Mouse (Mus musculus): ENCODE results near the gene Rapgef1. TPM values are rescaled to one million over a fixed set of nuclear protein-coding genes. Genes with fewer than 3 reads are reported as not detected.

Rapgef1 gene
- total RNA-seq, 2 experiments from 2014 or later = 85.1 to 94.1 TPM

- intact Hi-C loops (cut with DNase I) = loop anchor here (2.0 kb wide), 1 partner anchor 50 kb away; the partner anchor contains the start of gene Rapgef1
- DNase-seq (ENCODE audit: low spot score) = no peak
Measured at GRCm38 (mm10) chr2:29668963-29669362, 49.4 kb downstream of the Rapgef1 start.

- DNase-seq (ENCODE audit: low spot score) = no peak
- intact Hi-C loops (cut with DNase I) = loop anchor here (2.0 kb wide), 1 partner anchor 51 kb away; the partner anchor contains the start of gene Rapgef1
Measured at GRCm38 (mm10) chr2:29669711-29670110, 50.2 kb downstream of the Rapgef1 start.

- peak; percentile 23 for DNase-seq (ENCODE audit: low spot score)
- intact Hi-C loops (cut with DNase I) = no loop called here
Measured at GRCm38 (mm10) chr2:29670231-29670991, 50.9 kb downstream of the Rapgef1 start.

DNA sequence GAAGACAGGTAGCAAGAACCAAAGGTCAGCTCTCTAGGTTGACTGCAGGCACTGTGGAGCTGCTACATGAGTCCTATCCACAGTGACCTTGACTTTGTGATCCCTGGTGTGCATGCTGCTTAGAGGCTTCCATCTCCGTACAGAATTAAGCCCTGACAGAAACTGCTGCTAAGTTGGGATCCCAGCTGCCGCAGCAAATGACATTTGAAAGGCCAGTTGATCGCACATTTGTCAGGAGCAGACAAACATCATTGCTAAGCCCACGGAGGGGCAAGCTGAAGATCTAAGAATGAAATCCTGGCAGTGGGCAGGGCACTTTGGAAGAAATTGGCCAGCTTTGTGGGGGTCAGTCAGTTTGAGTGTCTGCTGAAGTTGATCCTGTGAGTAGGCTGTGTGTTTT, 51.9 kb downstream of the Rapgef1 start:
- no peak for DNase-seq (ENCODE audit: low spot score)
- intact Hi-C loops (cut with DNase I) = no loop called here

- intact Hi-C loops (cut with DNase I) = no loop called here
- DNase-seq (ENCODE audit: low spot score) = no peak
Measured at GRCm38 (mm10) chr2:29671856-29672255, 52.3 kb downstream of the Rapgef1 start.

DNA sequence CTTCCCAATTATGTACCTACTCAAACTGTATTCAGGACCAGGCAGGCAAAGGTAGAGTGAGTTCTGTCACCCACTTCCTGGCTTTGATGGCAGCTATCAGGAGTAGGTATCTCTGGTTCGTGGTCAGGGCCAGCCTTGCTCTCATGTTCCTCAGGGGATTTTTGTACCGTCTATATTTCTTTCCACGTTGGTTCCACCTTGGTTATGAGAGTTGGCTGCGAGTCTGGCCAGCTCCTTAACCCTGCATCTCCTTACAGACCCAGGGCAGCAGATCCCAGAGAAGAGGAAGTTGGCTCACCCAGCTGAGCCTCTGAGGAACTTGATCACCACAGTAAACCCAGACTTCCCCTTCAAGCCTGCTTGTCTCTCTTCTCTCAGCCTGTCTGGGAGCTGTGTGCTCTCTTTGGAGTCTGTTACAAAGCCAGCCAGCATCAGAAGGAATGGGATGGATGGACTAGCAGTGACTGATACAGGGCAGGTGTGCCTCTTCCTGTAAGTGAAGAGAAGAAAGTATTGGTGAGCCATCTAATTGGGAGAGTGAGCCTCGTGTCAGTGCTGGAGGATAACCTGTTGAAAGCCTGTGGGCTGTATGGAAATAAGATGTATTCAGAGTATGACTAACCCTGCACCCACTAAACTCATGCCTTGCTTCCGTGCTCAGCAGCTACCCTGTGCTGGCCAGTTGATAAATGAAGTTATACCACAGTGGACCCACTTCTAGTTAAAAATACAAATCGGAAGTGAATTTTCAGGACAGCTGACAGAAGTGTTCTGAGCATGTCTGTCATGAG, 53.4 kb downstream of the Rapgef1 start:
- DNase-seq (ENCODE audit: low spot score) = no peak
- intact Hi-C loops (cut with DNase I) = no loop called here

DNA sequence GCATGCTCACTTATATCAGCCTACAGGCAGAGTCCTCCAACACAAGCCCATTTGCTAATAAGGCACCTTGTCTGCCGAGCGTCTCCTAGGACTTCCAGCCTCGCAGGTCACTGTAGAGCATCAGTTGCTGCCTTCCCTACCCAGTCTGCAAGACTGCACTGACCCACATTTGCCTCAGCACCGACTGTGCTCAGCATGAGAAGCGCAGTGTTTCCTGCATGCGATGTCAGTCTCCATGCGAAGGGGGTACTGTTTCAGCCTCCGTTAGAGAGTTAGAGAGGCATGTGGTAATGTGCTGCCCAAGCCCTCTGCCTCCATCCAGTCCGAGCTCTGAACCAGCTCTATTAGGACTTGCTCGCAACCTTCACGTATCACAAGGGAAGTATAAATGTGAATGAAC, 54.6 kb downstream of the Rapgef1 start:
- intact Hi-C loops (cut with DNase I) = no loop called here
- no peak for DNase-seq (ENCODE audit: low spot score)

DNA sequence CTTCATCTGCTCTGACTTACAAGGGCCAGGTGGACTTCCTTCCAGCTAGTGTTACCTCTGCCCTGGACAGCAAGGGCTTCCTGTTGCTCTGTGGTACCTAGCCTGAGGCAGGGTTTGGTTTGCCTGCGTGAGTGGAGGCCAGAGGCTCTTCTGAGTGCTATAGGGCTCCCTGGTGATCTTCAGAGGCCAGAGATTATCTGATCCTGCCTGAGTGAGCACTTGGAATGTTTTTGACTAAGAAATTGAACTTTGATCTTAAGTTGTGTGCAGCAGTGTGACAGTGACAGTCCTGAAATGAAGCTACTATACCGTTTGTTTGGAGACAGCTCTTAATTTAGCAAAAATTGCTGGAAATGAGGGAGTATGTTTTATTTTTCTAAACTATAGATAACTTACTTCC, 55.0 kb downstream of the Rapgef1 start:
- no peak for DNase-seq (ENCODE audit: low spot score)
- intact Hi-C loops (cut with DNase I) = no loop called here

DNA sequence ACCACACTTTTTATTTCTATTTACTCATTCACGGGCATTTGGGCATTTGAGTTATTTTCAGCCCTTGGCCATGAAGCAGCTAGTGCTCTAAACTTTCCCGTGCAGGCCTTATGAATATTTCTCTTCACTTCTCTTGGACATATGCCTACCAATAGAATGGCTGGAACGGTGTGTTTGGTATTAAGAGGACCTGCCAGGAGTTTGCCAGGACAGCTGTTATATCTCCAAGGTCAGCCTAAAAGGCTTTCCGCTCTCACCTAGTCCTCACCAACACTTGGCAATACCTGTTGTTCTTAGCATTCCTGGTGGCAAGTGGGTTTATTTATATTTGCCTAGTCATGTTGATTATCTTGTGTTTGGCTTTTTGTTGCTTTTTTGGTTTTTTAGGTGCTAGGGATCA, 56.3 kb downstream of the Rapgef1 start:
- intact Hi-C loops (cut with DNase I) = no loop called here
- DNase-seq (ENCODE audit: low spot score) = no peak

DNA sequence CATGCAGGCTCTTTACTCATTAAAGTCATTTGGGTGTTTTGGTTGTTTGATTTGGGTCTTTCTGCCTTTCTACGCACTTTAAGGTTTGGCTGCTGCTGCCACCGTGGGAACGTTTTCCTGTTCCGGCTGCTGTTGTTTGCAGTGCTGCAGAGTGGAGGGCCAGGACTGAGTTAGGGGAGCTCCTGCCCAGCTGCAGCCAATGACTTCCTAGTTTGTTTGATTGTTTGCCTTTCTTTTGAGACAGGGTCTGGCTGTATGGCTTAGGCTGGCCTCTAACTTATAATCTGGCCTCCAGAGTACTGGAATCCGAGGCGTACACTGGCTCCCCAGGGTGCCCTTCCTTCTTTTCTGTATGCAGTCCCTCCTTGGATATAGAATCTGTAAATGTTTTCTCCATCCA, 57.0 kb downstream of the Rapgef1 start:
- intact Hi-C loops (cut with DNase I) = no loop called here
- DNase-seq (ENCODE audit: low spot score) = no peak

DNA sequence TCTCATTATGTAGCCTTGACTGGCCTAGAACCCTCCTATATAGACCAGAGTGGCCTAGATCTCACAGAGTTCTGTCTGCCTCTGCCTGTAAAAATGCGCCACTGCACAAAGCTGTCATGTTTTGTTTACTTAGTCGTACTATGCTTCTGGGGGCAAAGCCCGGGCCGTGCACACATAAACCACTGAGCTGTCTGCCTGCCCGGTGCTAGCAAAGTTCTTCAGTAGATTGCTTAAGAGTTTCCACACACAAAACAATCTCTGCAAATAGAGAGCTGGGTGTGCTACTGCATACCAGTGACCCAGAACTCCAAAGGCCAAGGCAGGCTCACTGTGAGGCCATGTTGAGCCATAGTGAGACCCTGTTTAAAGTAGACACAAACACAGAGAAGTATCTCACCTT, 58.3 kb downstream of the Rapgef1 start:
- DNase-seq (ENCODE audit: low spot score) = no peak
- intact Hi-C loops (cut with DNase I) = no loop called here

- DNase-seq (ENCODE audit: low spot score) = no peak
- intact Hi-C loops (cut with DNase I) = no loop called here
Measured at GRCm38 (mm10) chr2:29678524-29678923, 59.0 kb downstream of the Rapgef1 start.

DNA sequence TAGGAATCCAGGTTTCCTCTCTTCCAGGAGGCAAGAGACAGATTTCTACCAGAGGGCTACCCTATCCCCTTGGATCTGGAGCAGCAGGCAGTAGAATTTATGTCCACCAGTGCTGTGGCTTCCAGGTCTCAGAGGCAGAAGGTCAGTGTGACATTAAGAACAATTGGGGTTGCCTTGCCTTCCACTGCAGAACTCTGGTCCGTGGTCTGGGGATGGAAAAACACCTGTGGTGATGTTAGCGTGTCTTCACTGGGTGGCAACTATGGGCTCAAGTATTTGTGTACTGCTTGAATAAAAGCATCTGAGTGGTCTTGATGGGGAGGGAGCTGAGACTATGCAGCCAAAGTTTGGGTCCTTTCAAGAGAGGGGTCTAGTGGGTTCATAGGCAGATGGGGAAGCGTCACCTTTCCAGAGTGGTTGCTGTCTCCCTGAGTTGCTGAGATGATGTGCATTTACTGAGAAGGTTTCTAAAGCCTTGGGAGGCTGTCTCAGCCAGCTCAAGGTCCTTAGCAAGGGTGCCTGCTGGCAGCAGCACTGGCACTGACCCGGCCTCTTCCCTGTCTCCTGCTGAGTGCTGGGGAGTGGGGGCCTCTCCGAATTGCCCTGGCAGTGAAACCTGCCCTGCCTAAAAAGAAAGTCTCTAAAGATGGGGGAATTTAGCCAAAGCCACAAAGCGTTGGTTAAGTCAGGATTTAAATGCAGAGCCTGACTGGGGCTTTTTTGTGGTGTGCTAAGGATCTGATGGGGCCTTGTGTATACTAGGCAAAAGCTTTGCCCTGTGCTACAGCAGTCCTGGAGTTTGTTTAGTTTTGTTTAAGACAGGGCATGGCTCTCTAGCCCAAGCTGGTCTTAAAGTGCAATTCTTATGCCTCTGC, 60.4 kb downstream of the Rapgef1 start:
- no peak for DNase-seq (ENCODE audit: low spot score)
- intact Hi-C loops (cut with DNase I) = no loop called here

GRCm38 (mm10) chr2:29683261-29683999, 63.9 kb downstream of the Rapgef1 start:
- intact Hi-C loops (cut with DNase I) = no loop called here
- no peak for DNase-seq (ENCODE audit: low spot score)

GRCm38 (mm10) chr2:29684498-29684897, 65.0 kb downstream of the Rapgef1 start:
- no peak for DNase-seq (ENCODE audit: low spot score)
- intact Hi-C loops (cut with DNase I) = no loop called here

DNA sequence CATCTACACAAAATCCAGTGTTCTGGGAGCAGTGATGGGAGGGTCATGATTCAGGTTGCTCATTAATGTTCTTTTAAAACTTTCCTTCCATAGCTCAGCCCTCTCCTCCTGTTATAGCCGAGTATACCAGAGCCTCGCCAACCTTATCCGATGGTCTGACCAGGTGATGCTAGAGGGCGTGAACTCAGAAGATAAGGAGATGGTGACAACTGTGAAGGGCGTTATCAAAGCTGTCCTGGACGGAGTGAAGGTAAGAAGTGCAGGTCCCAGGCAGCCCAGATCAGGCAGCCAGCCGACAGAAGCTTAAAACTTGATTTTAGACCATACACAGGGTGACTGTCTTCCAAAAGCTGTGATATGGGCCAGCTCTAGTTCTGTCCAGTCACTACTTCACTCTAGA, 69.5 kb downstream of the Rapgef1 start:
- DNase-seq (ENCODE audit: low spot score) = no peak
- intact Hi-C loops (cut with DNase I) = no loop called here

DNA sequence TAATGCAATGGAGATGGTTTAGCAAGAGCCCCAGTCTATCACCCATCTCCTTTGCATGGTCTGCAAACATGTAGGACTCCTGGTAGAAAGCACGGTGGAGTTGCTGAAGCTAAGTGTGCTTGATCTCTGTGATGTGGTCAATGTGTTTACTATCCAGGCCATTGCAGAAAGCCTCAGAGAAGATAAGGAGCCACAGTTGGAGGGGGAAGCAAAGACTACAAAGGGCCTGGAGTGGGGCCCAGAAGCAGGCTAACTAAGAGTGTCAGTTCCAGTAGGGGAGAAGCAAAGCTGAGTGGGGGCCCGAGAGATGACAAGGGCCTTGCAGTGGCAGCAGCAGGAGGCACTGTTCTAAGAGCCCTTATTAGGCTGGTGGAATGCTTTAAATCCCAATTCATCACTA, 70.0 kb downstream of the Rapgef1 start:
- intact Hi-C loops (cut with DNase I) = no loop called here

DNA sequence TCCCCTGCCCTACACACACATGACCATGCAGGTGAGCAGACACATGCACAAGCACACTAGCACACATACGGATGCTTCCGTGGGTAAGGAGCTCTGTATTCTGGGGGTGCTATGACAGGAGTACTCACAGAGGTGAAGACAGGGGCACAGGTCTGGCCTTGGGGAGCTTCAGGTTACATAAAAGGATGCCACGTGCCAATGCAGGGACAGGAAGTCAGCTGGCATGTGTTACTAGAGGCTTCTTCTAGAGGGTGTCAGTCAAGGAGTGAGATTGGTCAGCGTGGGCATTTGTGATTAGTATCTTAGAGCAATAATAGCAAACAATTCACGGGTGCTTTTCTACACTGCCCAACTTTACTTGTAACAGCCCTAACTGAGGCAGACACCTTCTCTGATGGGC, 71.5 kb downstream of the Rapgef1 start:
- intact Hi-C loops (cut with DNase I) = no loop called here
- no peak for DNase-seq (ENCODE audit: low spot score)

More for the DNA sequence above, 70.0 kb downstream of the Rapgef1 start:
- no peak for DNase-seq (ENCODE audit: low spot score)

- no peak for DNase-seq (ENCODE audit: low spot score)
- intact Hi-C loops (cut with DNase I) = no loop called here
Measured at GRCm38 (mm10) chr2:29691507-29691906, 72.0 kb downstream of the Rapgef1 start.

- intact Hi-C loops (cut with DNase I) = no loop called here
- no peak for DNase-seq (ENCODE audit: low spot score)
Measured at GRCm38 (mm10) chr2:29692192-29692591, 72.7 kb downstream of the Rapgef1 start.
